Mouse (Mus musculus): ENCODE results near the gene Adamtsl1. TPM values are rescaled to one million over a fixed set of nuclear protein-coding genes. Genes with fewer than 3 reads are reported as not detected.

Adamtsl1 gene
- total RNA-seq, 1 experiment = 6.3 TPM

GRCm38 (mm10) chr4:85957266-85957665 lies 443.3 kb downstream of the Adamtsl1 start:
- Histone ChIP-seq H3K36me3 (ENCODE audit: control insufficient read depth, insufficient read depth, low read length, poor library complexity, severe bottlenecking) (no peaks in the 10 kb centered on the region), H3K4me3 (ENCODE audit: insufficient read depth in 1 of 2, low read depth in 1 of 2, low read length in 2 of 2, poor library complexity in 1 of 2, severe bottlenecking in 1 of 2) (no peak overlapping the region), H3K9me3 (ENCODE audit: control insufficient read depth, insufficient read depth, low read depth, low read length) (no peaks in the 10 kb centered on the region), H3K9ac (ENCODE audit: insufficient read depth, low read depth, low read length, poor library complexity, severe bottlenecking) (no peak overlapping the region), H3K27ac (ENCODE audit: insufficient read depth, low read depth, low read length, poor library complexity, severe bottlenecking) (no peak overlapping the region), H3K4me1 (ENCODE audit: control insufficient read depth in 2 of 2, insufficient read depth in 2 of 2, low read length in 2 of 2, poor library complexity in 1 of 2) (no peaks in the 10 kb centered on the region)
- in situ Hi-C loops (cut with MboI; ENCODE audit: low sequenced_read_pairs in 2 of 2, unreplicated experiment in 2 of 2) = no loop called here
- no peak for TF ChIP-seq ZC3H11A (IDR thresholded peaks at IDR 0.05; ENCODE audit: borderline replicate concordance, low read depth, low read length)
- TF ChIP-seq ZNF384 (IDR thresholded peaks at IDR 0.05; ENCODE audit: low read depth, low read length) = no peak
- no peak for TF ChIP-seq MAFK (IDR thresholded peaks at IDR 0.05; ENCODE audit: insufficient read depth, low read depth, low read length)
- TF ChIP-seq HCFC1 (IDR thresholded peaks at IDR 0.05; ENCODE audit: borderline replicate concordance, insufficient read depth, low read length) = no peak
- no peak for TF ChIP-seq CHD2 (IDR thresholded peaks at IDR 0.05; ENCODE audit: low read depth, low read length)
- DNase-seq (ENCODE audit: low read depth, low spot score) = no peak

- Histone ChIP-seq H3K4me3 (ENCODE audit: insufficient read depth in 1 of 2, low read depth in 1 of 2, low read length in 2 of 2, poor library complexity in 1 of 2, severe bottlenecking in 1 of 2) (no peak overlapping the region), H3K36me3 (ENCODE audit: control insufficient read depth, insufficient read depth, low read length, poor library complexity, severe bottlenecking) (no peaks in the 10 kb centered on the region), H3K4me1 (ENCODE audit: control insufficient read depth in 2 of 2, insufficient read depth in 2 of 2, low read length in 2 of 2, poor library complexity in 1 of 2) (no peaks in the 10 kb centered on the region), H3K9ac (ENCODE audit: insufficient read depth, low read depth, low read length, poor library complexity, severe bottlenecking) (no peak overlapping the region), H3K9me3 (ENCODE audit: control insufficient read depth, insufficient read depth, low read depth, low read length) (no peaks in the 10 kb centered on the region), H3K27ac (ENCODE audit: insufficient read depth, low read depth, low read length, poor library complexity, severe bottlenecking) (no peak overlapping the region)
- TF ChIP-seq ZC3H11A (IDR thresholded peaks at IDR 0.05; ENCODE audit: borderline replicate concordance, low read depth, low read length) (no peak), MAFK (IDR thresholded peaks at IDR 0.05; ENCODE audit: insufficient read depth, low read depth, low read length) (no peak), HCFC1 (IDR thresholded peaks at IDR 0.05; ENCODE audit: borderline replicate concordance, insufficient read depth, low read length) (no peak), ZNF384 (IDR thresholded peaks at IDR 0.05; ENCODE audit: low read depth, low read length) (no peak), CHD2 (IDR thresholded peaks at IDR 0.05; ENCODE audit: low read depth, low read length) (no peak)
- in situ Hi-C loops (cut with MboI; ENCODE audit: low sequenced_read_pairs in 2 of 2, unreplicated experiment in 2 of 2) = no loop called here
- no peak for DNase-seq (ENCODE audit: low read depth, low spot score)
Observed at GRCm38 (mm10) chr4:85957879-85958278, 443.9 kb downstream of the Adamtsl1 start.

- in situ Hi-C loops (cut with MboI; ENCODE audit: low sequenced_read_pairs in 2 of 2, unreplicated experiment in 2 of 2) = no loop called here
- TF ChIP-seq ZC3H11A (IDR thresholded peaks at IDR 0.05; ENCODE audit: borderline replicate concordance, low read depth, low read length) (no peak), ZNF384 (IDR thresholded peaks at IDR 0.05; ENCODE audit: low read depth, low read length) (no peak), MAFK (IDR thresholded peaks at IDR 0.05; ENCODE audit: insufficient read depth, low read depth, low read length) (no peak), CHD2 (IDR thresholded peaks at IDR 0.05; ENCODE audit: low read depth, low read length) (no peak), HCFC1 (IDR thresholded peaks at IDR 0.05; ENCODE audit: borderline replicate concordance, insufficient read depth, low read length) (no peak)
- no peak overlapping the region for H3K27ac ChIP-seq (ENCODE audit: insufficient read depth, low read depth, low read length, poor library complexity, severe bottlenecking)
Observed at GRCm38 (mm10) chr4:85959019-85959418, 445.0 kb downstream of the Adamtsl1 start.

GRCm38 (mm10) chr4:85976188-85976587 lies 462.2 kb downstream of the Adamtsl1 start:
- Histone ChIP-seq H3K27ac (ENCODE audit: insufficient read depth, low read depth, low read length, poor library complexity, severe bottlenecking) (no peak overlapping the region), H3K36me3 (ENCODE audit: control insufficient read depth, insufficient read depth, low read length, poor library complexity, severe bottlenecking) (no peaks in the 10 kb centered on the region), H3K9ac (ENCODE audit: insufficient read depth, low read depth, low read length, poor library complexity, severe bottlenecking) (no peak overlapping the region), H3K4me3 (ENCODE audit: insufficient read depth in 1 of 2, low read depth in 1 of 2, low read length in 2 of 2, poor library complexity in 1 of 2, severe bottlenecking in 1 of 2) (no peak overlapping the region), H3K4me1 (ENCODE audit: control insufficient read depth in 2 of 2, insufficient read depth in 2 of 2, low read length in 2 of 2, poor library complexity in 1 of 2) (no peaks in the 10 kb centered on the region), H3K9me3 (ENCODE audit: control insufficient read depth, insufficient read depth, low read depth, low read length) (no peaks in the 10 kb centered on the region)
- in situ Hi-C loops (cut with MboI; ENCODE audit: low sequenced_read_pairs in 2 of 2, unreplicated experiment in 2 of 2) = no loop called here
- no peak for DNase-seq (ENCODE audit: low read depth, low spot score)
- TF ChIP-seq HCFC1 (IDR thresholded peaks at IDR 0.05; ENCODE audit: borderline replicate concordance, insufficient read depth, low read length) (no peak), ZNF384 (IDR thresholded peaks at IDR 0.05; ENCODE audit: low read depth, low read length) (no peak), ZC3H11A (IDR thresholded peaks at IDR 0.05; ENCODE audit: borderline replicate concordance, low read depth, low read length) (no peak), MAFK (IDR thresholded peaks at IDR 0.05; ENCODE audit: insufficient read depth, low read depth, low read length) (no peak), CHD2 (IDR thresholded peaks at IDR 0.05; ENCODE audit: low read depth, low read length) (no peak)

More at GRCm38 (mm10) chr4:85959019-85959418, 445.0 kb downstream of the Adamtsl1 start:
- Histone ChIP-seq H3K4me3 (ENCODE audit: insufficient read depth in 1 of 2, low read depth in 1 of 2, low read length in 2 of 2, poor library complexity in 1 of 2, severe bottlenecking in 1 of 2) (no peak overlapping the region), H3K9me3 (ENCODE audit: control insufficient read depth, insufficient read depth, low read depth, low read length) (no peaks in the 10 kb centered on the region), H3K36me3 (ENCODE audit: control insufficient read depth, insufficient read depth, low read length, poor library complexity, severe bottlenecking) (no peaks in the 10 kb centered on the region), H3K9ac (ENCODE audit: insufficient read depth, low read depth, low read length, poor library complexity, severe bottlenecking) (no peak overlapping the region), H3K4me1 (ENCODE audit: control insufficient read depth in 2 of 2, insufficient read depth in 2 of 2, low read length in 2 of 2, poor library complexity in 1 of 2) (no peaks in the 10 kb centered on the region)
- DNase-seq (ENCODE audit: low read depth, low spot score) = no peak

GRCm38 (mm10) chr4:85979206-85979605 lies 465.2 kb downstream of the Adamtsl1 start:
- Histone ChIP-seq H3K4me1 (ENCODE audit: control insufficient read depth in 2 of 2, insufficient read depth in 2 of 2, low read length in 2 of 2, poor library complexity in 1 of 2) (no peaks in the 10 kb centered on the region), H3K9ac (ENCODE audit: insufficient read depth, low read depth, low read length, poor library complexity, severe bottlenecking) (no peak overlapping the region), H3K36me3 (ENCODE audit: control insufficient read depth, insufficient read depth, low read length, poor library complexity, severe bottlenecking) (no peaks in the 10 kb centered on the region), H3K27ac (ENCODE audit: insufficient read depth, low read depth, low read length, poor library complexity, severe bottlenecking) (no peak overlapping the region), H3K4me3 (ENCODE audit: insufficient read depth in 1 of 2, low read depth in 1 of 2, low read length in 2 of 2, poor library complexity in 1 of 2, severe bottlenecking in 1 of 2) (no peak overlapping the region), H3K9me3 (ENCODE audit: control insufficient read depth, insufficient read depth, low read depth, low read length) (no peaks in the 10 kb centered on the region)
- in situ Hi-C loops (cut with MboI; ENCODE audit: low sequenced_read_pairs in 2 of 2, unreplicated experiment in 2 of 2) = no loop called here
- TF ChIP-seq HCFC1 (IDR thresholded peaks at IDR 0.05; ENCODE audit: borderline replicate concordance, insufficient read depth, low read length) = no peak
- no peak for TF ChIP-seq MAFK (IDR thresholded peaks at IDR 0.05; ENCODE audit: insufficient read depth, low read depth, low read length)
- no peak for TF ChIP-seq ZNF384 (IDR thresholded peaks at IDR 0.05; ENCODE audit: low read depth, low read length)
- no peak for TF ChIP-seq CHD2 (IDR thresholded peaks at IDR 0.05; ENCODE audit: low read depth, low read length)
- no peak for TF ChIP-seq ZC3H11A (IDR thresholded peaks at IDR 0.05; ENCODE audit: borderline replicate concordance, low read depth, low read length)
- DNase-seq (ENCODE audit: low read depth, low spot score) = no peak

All from ES-E14 (cell line).